Mouse (Mus musculus) lung, embryonic 14.5 days (tissue): ENCODE measurements around the gene Dnah7a. TPM values are rescaled to one million over a fixed set of nuclear protein-coding genes. Genes with fewer than 3 reads are reported as not detected.

ENCODE experiments used
- ATAC-seq: fragments of 200-750 bp; cut with Nextera tagmentation; 2 replicates; pipeline ENCODE4 v1.8.0; 2017; ENCODE audit warnings: mild to moderate bottlenecking, moderate TSS enrichment, moderate library complexity; ENCODE audit not compliant: insufficient read depth
- DNase-seq: peaks from one replicate; pipeline ENCODE4 v3.0.0-alpha.2; 2015
- H3K27ac ChIP-seq: fragments of 300-500 bp; sonication (generic); 2 replicates; pipeline ENCODE4 v1.5.1; 2014; ENCODE audit warnings: low read depth, mild to moderate bottlenecking, moderate library complexity
- H3K27me3 ChIP-seq: fragments of 300-500 bp; sonication (generic); 2 replicates; pipeline ENCODE4 v1.6.1; 2014; ENCODE audit warnings: low read length, control low read depth; ENCODE audit not compliant: insufficient read depth
- H3K36me3 ChIP-seq: fragments of 300-500 bp; sonication (generic); 2 replicates; pipeline ENCODE4 v1.6.1; 2014; ENCODE audit warnings: control low read depth; ENCODE audit not compliant: insufficient read depth
- H3K4me1 ChIP-seq: fragments of 300-500 bp; sonication (generic); 2 replicates; pipeline ENCODE4 v1.6.1; 2014; ENCODE audit warnings: antibody characterized with exemption, control low read depth; ENCODE audit not compliant: insufficient read depth
- H3K4me2 ChIP-seq: fragments of 300-500 bp; sonication (generic); 2 replicates; pipeline ENCODE4 v1.6.1; 2014; ENCODE audit warnings: mild to moderate bottlenecking
- H3K4me3 ChIP-seq: fragments of 300-500 bp; sonication (generic); 2 replicates; pipeline ENCODE4 v1.5.1; 2014; ENCODE audit warnings: low read depth, low read length
- H3K9ac ChIP-seq: fragments of 300-500 bp; sonication (generic); 2 replicates; pipeline ENCODE4 v1.6.1; 2014
- H3K9me3 ChIP-seq: fragments of 300-500 bp; sonication (generic); 2 replicates; pipeline ENCODE4 v1.6.1; 2016; ENCODE audit warnings: low read depth, low read length, control low read depth
- CTCF ChIP-seq: IDR thresholded peaks from 2 replicates; pipeline ENCODE4 v1.5.1; 2016; ENCODE audit warnings: antibody characterized with exemption, low read depth
- WGBS: fragments of 180-500 bp; shearing (Covaris S2); extraction: QIAGEN DNeasy Blood & Tissue Kit; methylation state at CpG from one replicate; pipeline ENCODE4 v1.1.7; 2014; 5-methylcytosine and 5-hydroxymethylcytosine counted together
- microRNA-seq: library from miRNA; unstranded; fragments of <30 nt; microRNA quantifications from one replicate; pipeline ENCODE4, GENCODE M21; 2016; ENCODE audit warnings: borderline number of aligned reads
- polyA plus RNA-seq: library from polyadenylated mRNA; unstranded; fragments of >200 nt; fragmentation: Nextera tagmentation; extraction: Ambion mirVana; gene quantifications from 2 replicates; pipeline ENCODE4 v1.2.1, GENCODE M21; 2014

The Dnah7a gene
- polyA plus RNA-seq, 1 experiment from 2014 or later = 2.3 TPM

DNA sequence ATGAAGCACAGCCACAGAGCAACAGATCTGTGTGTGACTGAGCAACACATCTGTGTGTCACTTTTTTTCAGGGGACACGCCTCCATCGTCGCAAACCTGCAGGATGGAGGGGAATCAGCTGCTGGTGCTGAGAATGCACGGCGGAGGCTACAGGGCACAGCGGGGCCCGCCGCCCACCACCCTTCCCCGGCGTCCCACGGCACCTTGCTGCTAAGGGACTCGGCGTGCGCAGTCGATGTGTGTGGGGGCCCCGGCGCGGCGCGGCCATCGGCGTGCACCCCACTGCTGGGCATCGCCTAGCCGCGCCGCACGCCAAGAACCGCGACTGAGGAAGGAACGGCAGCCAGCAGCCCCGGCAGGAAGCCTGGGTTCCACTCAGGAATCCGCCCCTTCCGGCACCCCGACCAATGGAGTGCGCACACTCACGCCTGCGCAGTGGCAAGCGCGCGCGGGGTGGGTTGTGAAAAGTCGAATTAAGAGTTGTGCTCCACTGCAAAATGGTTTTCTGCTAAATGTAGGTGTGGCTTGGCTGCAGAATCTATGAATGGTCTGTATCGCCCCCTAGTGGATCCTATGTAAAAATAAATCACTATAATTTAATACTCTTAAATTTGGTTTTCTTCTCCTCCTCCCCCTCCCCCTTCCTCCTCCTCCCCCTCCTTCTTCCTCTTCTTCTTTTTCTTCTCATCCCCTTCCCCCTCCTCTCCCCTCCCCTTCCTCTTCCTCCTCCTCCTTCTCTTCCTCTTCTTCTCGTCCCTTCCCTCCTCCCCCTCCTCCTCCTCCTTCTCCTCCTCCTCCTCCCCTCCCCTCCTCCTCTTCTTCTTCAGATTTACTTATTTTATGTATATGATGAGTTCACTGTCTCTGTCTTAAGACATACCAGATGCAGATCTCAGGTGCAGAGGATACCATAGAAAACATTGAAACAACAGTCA, 354.0 kb downstream of the Dnah7a start, which contains the start of the genes Asdurf, Gm28551 and Asnsd1:
TSS of gene Asdurf (minus strand) at position 293 of the 935 bp plus-strand sequence.
TSS of gene Gm28551 (minus strand) at position 341 of the 935 bp plus-strand sequence.
TSS of gene Asnsd1 (minus strand) at position 426 of the 935 bp plus-strand sequence.
- Histone ChIP-seq H3K36me3 (peaks cover 20% of the 10 kb centered on the region), H3K4me2 (peak within 1 kb of the TSS; percentile 69), H3K4me3 (peak within 1 kb of the TSS; percentile 86), H3K9ac (peak within 1 kb of the TSS; percentile 88), H3K4me1 (peaks cover 5% of the 10 kb centered on the region), H3K27ac (peak within 1 kb of the TSS; percentile 87), H3K27me3 (no peaks in the 10 kb centered on the region), H3K9me3 (no peaks in the 10 kb centered on the region)
- ATAC-seq (peak; percentile 100), DNase-seq (peak; percentile 98)
- under 1% methylated on average over 44 of the region's 44 CpGs for WGBS
- TF ChIP-seq CTCF = peak; percentile 65

Small RNAs within 50 kb of the gene (microRNA-seq; reads per million reads assigned to microRNA genes)
- gene Gm25240 = not detected

Other genes with a start within 250 kb of the Dnah7a start
- 15.0 and 16.7 TPM in 2 replicates for gene Stk17b, start 78.4 kb upstream of the Dnah7a start, polyA plus RNA-seq